Mouse (Mus musculus) natural killer cell, adult 2 months (primary cell): ENCODE data around the gene Tomm70a.

Source experiments
- DNase-seq, 2 experiments: peaks; one replicate each; pipeline ENCODE4 v3.0.0; 2022; ENCODE audit warnings: low spot score in 2 of 2

Gene Tomm70a

GRCm38 (mm10) chr16:57120913-57121815 is at the start of gene Tomm70a:
Gene Tomm70a (plus strand): TSS chr16:57121703.
- DNase-seq = peak; percentile 85 to 89

- no peak for DNase-seq
These were observed 45.5 kb upstream of the Tomm70a start for GRCm38 (mm10) chr16:57075986-57076385.

GRCm38 (mm10) chr16:57079577-57079976 is 41.9 kb upstream of the Tomm70a start:
- DNase-seq = no peak

- DNase-seq = no peak
These were observed 29.0 kb upstream of the Tomm70a start for GRCm38 (mm10) chr16:57092460-57092859.

- DNase-seq = no peak
These were observed 28.4 kb upstream of the Tomm70a start for GRCm38 (mm10) chr16:57092911-57093605.

GRCm38 (mm10) chr16:57098468-57099144 is 22.9 kb upstream of the Tomm70a start:
- DNase-seq = no peak

GRCm38 (mm10) chr16:57099572-57100237 is 21.8 kb upstream of the Tomm70a start:
- DNase-seq = no peak

- no peak for DNase-seq
These were observed 20.3 kb upstream of the Tomm70a start for GRCm38 (mm10) chr16:57101174-57101573.

GRCm38 (mm10) chr16:57106185-57106960 is 15.1 kb upstream of the Tomm70a start:
- DNase-seq = no peak

GRCm38 (mm10) chr16:57116066-57116465 is 5.4 kb upstream of the Tomm70a start:
- no peak for DNase-seq

GRCm38 (mm10) chr16:57117562-57117961 is 3.9 kb upstream of the Tomm70a start:
- DNase-seq = no peak

- peak in 1 of 2 experiments; percentile 6 for DNase-seq
These were observed 413 bp downstream of the Tomm70a start for GRCm38 (mm10) chr16:57121816-57122415.

- no peak for DNase-seq
These were observed 1.4 kb downstream of the Tomm70a start for GRCm38 (mm10) chr16:57122682-57123445.

- DNase-seq = no peak
These were observed 4.8 kb downstream of the Tomm70a start for GRCm38 (mm10) chr16:57126268-57126667.

- no peak for DNase-seq
These were observed 6.3 kb downstream of the Tomm70a start for GRCm38 (mm10) chr16:57127825-57128224.

- DNase-seq = no peak
These were observed 9.4 kb downstream of the Tomm70a start for GRCm38 (mm10) chr16:57130752-57131400.

GRCm38 (mm10) chr16:57131544-57131943 is 10.0 kb downstream of the Tomm70a start:
- no peak for DNase-seq

GRCm38 (mm10) chr16:57132326-57132725 is 10.8 kb downstream of the Tomm70a start:
- no peak for DNase-seq

GRCm38 (mm10) chr16:57133611-57134010 is 12.1 kb downstream of the Tomm70a start:
- no peak for DNase-seq
